Mouse (Mus musculus) neural tube, embryonic 13.5 days (tissue): Measurements from ENCODE around the gene Olfr521. TPM values are rescaled to one million over a fixed set of nuclear protein-coding genes. Genes with fewer than 3 reads are reported as not detected.
"Not testable (repeated sequence)": the region's sequence is repeated elsewhere in the genome, so short reads cannot be mapped to it uniquely, and the experiment has no call there.

ENCODE experiments used
- ATAC-seq: fragments of 200-750 bp; cut with Nextera tagmentation; 2 replicates; pipeline ENCODE4 v1.8.0; 2017; ENCODE audit warnings: low read depth, mild to moderate bottlenecking, moderate TSS enrichment, moderate library complexity
- H3K27ac ChIP-seq: fragments of 300-500 bp; sonication (generic); replicated peaks from 2 replicates; pipeline ENCODE4 v1.5.1; 2015; ENCODE audit warnings: moderate library complexity, mild to moderate bottlenecking, inconsistent platforms
- H3K27me3 ChIP-seq: fragments of 300-500 bp; sonication (generic); 2 replicates; pipeline ENCODE4 v1.6.1; 2015; ENCODE audit warnings: mild to moderate bottlenecking, inconsistent platforms
- H3K36me3 ChIP-seq: fragments of 300-500 bp; sonication (generic); 2 replicates; pipeline ENCODE4 v1.6.1; 2015; ENCODE audit warnings: mild to moderate bottlenecking, inconsistent platforms
- H3K4me1 ChIP-seq: fragments of 300-500 bp; sonication (generic); replicated peaks from 2 replicates; pipeline ENCODE4 v1.6.1; 2015; ENCODE audit warnings: inconsistent platforms
- H3K4me2 ChIP-seq: fragments of 300-500 bp; sonication (generic); 2 replicates; pipeline ENCODE4 v1.6.1; 2015; ENCODE audit warnings: inconsistent platforms, mild to moderate bottlenecking, moderate library complexity
- H3K4me3 ChIP-seq: fragments of 300-500 bp; sonication (generic); 2 replicates; pipeline ENCODE4 v1.5.1; 2015; ENCODE audit warnings: mild to moderate bottlenecking, inconsistent platforms
- H3K9ac ChIP-seq: fragments of 300-500 bp; sonication (generic); 2 replicates; pipeline ENCODE4 v1.6.1; 2015; ENCODE audit warnings: moderate library complexity, mild to moderate bottlenecking, inconsistent platforms
- H3K9me3 ChIP-seq: fragments of 300-500 bp; sonication (generic); 2 replicates; pipeline ENCODE4 v1.6.1; 2016; ENCODE audit warnings: inconsistent platforms
- WGBS: fragments of 180-500 bp; shearing (Covaris S2); methylation state at CpG from one replicate; pipeline ENCODE4 v1.1.7; 2015; 5-methylcytosine and 5-hydroxymethylcytosine counted together
- polyA plus RNA-seq: library from polyadenylated mRNA; unstranded; fragments of >200 nt; fragmentation: Nextera tagmentation; extraction: Ambion mirVana; gene quantifications from 2 replicates; pipeline ENCODE4 v1.2.1, GENCODE M21; 2015

The Olfr521 gene
- polyA plus RNA-seq: not detected in 2 replicates

DNA sequence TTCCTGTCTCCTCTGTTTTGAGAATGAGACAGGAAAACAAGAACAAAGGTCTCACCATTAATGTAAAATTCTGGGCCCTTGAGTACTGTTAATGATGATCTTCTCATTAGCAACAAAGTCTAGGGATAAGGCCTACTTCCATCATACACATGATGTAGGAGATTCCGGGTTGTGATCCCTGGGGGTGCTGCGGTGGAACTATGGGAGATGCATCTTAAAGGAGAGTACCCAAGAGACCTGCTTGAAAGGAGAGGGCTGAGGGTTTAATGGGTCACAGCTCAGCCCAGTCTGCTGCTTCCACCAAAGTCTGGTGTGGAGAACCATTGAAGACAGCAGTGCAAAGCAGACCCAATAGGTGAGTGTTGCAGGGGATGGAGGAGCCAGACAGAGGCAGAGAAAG lies at the start of gene Olfr521:
TSS of gene Olfr521 (plus strand) at position 301 of the 400 bp plus-strand sequence.
- Histone ChIP-seq H3K9ac (no peak within 1 kb of the TSS), H3K4me1 (no peaks in the 10 kb centered on the region), H3K9me3 (peaks cover 15% of the 10 kb centered on the region), H3K27me3 (no peaks in the 10 kb centered on the region), H3K27ac (no peak within 1 kb of the TSS), H3K4me3 (no peak within 1 kb of the TSS), H3K4me2 (no peak within 1 kb of the TSS), H3K36me3 (no peaks in the 10 kb centered on the region)
- ATAC-seq: no peak
- 95% methylated on average over 2 of the region's 2 CpGs for WGBS

DNA sequence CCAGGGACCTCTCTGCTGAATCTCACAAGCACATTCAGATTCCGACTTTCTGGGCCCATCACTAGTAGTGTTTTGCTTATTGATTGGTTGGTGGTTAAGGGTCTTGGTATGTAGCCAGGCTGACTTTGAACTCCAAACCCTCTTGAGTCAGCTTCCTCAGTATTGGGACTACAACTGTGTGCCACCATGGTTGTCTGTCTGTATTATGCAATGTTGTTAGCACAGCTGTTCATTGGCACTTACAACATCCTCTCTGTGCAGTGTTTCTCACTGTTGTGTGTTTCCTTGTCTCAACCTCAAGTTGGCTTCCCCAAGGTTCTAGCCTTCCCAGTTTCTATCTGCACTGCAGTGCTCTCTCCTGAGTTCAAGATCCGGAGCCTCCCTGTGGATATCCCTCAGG lies 46.8 kb upstream of the Olfr521 start:
- no peak overlapping the region for H3K27ac ChIP-seq
- H3K4me1 ChIP-seq: no peaks in the 10 kb centered on the region
- 83% methylated on average over 2 of the region's 2 CpGs for WGBS
- H3K4me2 ChIP-seq: no peak overlapping the region
- no peaks in the 10 kb centered on the region for H3K27me3 ChIP-seq
- H3K9me3 ChIP-seq: no peaks in the 10 kb centered on the region
- H3K36me3 ChIP-seq: no peaks in the 10 kb centered on the region
- no peak for ATAC-seq
- H3K9ac ChIP-seq: no peak overlapping the region
- no peak overlapping the region for H3K4me3 ChIP-seq

DNA sequence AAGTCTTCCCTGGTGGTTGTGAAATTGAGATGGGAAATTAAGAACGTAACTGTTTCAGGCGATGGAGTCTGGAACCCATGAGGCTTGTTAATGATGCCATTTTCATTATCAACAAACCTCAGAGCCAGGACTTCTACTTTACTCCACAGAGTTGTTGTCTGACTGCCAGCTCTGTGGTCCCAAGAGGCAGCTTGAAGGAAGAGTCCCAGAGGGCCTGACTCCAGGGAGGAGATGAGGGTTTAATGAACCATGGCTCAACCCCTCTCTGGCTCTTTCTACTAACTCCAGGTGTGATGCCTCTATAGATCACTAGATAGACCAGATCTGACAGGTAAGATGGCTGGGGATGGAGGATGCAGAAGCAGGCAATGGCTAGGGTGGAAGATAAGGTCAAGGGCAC lies 33.3 kb upstream of the Olfr521 start, which contains the start of gene Olfr520:
TSS of gene Olfr520 (plus strand) at position 301 of the 400 bp plus-strand sequence.
- no peaks in the 10 kb centered on the region for H3K27me3 ChIP-seq
- H3K9me3 ChIP-seq: peaks cover 9% of the 10 kb centered on the region
- no peaks in the 10 kb centered on the region for H3K4me1 ChIP-seq
- H3K9ac ChIP-seq: no peak within 1 kb of the TSS
- 84% methylated on average over 2 of the region's 2 CpGs for WGBS
- ATAC-seq: no peak
- no peaks in the 10 kb centered on the region for H3K36me3 ChIP-seq
- H3K4me3 ChIP-seq: no peak within 1 kb of the TSS
- H3K4me2 ChIP-seq: no peak within 1 kb of the TSS
- no peak within 1 kb of the TSS for H3K27ac ChIP-seq

DNA sequence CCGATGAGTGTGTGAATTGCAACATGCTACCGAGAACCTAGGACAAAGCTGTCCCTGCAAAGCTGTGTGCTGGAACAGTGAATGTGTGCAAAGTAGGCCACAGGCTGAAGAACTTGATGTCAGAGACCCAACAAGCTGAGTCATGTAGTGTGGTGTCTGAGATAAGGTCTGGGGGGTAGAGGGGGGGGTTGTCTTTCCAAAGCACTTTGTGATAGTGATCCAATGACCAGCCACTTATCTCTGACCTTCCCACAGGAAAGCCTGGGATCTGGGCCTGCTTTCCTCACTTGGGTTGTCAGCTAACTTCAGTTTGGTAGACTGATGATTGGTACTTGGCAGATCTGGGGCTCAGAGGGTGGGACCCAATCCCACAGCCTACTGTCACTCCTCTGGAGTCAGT lies 28.7 kb upstream of the Olfr521 start:
- H3K27me3 ChIP-seq: no peaks in the 10 kb centered on the region
- no peaks in the 10 kb centered on the region for H3K36me3 ChIP-seq
- no peak overlapping the region for H3K9ac ChIP-seq
- 89% methylated on average over 2 of the region's 2 CpGs for WGBS
- no peaks in the 10 kb centered on the region for H3K4me1 ChIP-seq
- H3K4me2 ChIP-seq: no peak overlapping the region
- no peak overlapping the region for H3K27ac ChIP-seq
- H3K4me3 ChIP-seq: no peak overlapping the region
- no peak for ATAC-seq
- H3K9me3 ChIP-seq: no peaks in the 10 kb centered on the region

DNA sequence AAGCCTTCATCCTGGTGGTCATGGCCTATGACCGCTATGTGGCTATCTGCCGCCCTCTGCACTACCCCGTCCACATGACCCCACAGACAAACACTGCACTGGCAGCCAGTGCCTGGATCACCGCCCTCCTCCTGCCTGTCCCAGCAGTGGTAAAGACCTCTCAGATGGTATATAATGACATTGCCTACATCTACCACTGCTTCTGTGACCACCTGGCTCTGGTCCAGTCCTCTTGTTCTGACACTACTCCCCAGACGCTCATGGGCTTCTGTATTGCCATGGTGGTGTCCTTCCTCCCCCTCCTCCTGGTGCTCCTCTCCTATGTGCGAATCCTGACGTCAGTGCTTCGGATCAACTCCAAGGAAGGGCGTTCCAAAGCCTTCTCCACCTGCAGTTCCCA lies 27.8 kb upstream of the Olfr521 start:
- H3K27me3 ChIP-seq, H3K4me1 ChIP-seq, H3K36me3 ChIP-seq, H3K9me3 ChIP-seq, H3K4me3 ChIP-seq, H3K9ac ChIP-seq, ATAC-seq, H3K4me2 ChIP-seq, H3K27ac ChIP-seq: not testable (repeated sequence)
- WGBS: 94% methylated on average over 9 of the region's 9 CpGs

DNA sequence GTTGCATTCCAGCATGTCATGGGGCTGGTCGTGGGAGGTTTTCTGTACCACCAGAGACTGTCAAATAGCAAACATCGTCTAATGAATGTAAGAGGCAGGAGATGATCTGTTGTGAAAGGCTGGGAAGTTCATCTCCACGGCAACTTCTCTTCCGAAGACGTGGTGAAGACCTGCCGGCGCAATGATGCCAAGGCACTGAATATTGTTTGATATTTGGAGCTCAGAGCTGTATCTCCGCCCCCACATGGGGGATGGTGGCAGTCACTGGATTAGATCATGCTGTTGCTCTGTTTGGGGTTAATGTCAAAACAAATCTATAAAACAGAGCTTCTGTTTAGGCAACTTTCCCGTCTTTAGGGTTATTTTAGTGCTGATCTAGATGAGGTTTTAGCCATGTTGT lies 24.0 kb upstream of the Olfr521 start:
- no peaks in the 10 kb centered on the region for H3K9me3 ChIP-seq
- 64% methylated on average over 9 of the region's 9 CpGs for WGBS
- H3K36me3 ChIP-seq: no peaks in the 10 kb centered on the region
- no peaks in the 10 kb centered on the region for H3K27me3 ChIP-seq
- no peak overlapping the region for H3K27ac ChIP-seq
- no peaks in the 10 kb centered on the region for H3K4me1 ChIP-seq
- no peak overlapping the region for H3K4me3 ChIP-seq
- no peak overlapping the region for H3K4me2 ChIP-seq
- no peak overlapping the region for H3K9ac ChIP-seq
- ATAC-seq: no peak

DNA sequence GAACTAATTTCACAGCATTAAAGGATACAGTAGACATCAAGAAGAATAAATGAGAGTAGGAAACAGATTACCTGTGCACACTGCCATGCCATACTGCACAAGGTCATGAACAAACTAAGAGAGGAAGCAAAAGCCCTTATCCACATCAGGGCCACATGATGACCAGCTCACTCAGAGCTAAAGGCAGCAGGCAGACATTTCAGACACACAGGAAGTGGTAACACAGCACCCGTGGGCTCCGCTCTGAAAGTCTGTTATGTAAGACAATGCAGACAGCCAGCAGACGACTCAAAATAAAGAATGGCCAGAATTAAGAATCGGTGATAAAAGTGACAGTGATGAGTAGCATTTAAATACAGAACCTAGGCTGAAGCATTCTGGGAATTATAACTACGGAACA lies 18.1 kb downstream of the Olfr521 start:
- 78% methylated on average over 5 of the region's 5 CpGs for whole genome bisulfite sequencing
- no peak for ATAC-seq
- H3K27me3 ChIP-seq: no peaks in the 10 kb centered on the region
- H3K36me3 ChIP-seq: no peaks in the 10 kb centered on the region
- no peak overlapping the region for H3K4me3 ChIP-seq
- no peak overlapping the region for H3K4me2 ChIP-seq
- H3K4me1 ChIP-seq: no peaks in the 10 kb centered on the region
- no peak overlapping the region for H3K27ac ChIP-seq
- no peak overlapping the region for H3K9ac ChIP-seq
- no peaks in the 10 kb centered on the region for H3K9me3 ChIP-seq

DNA sequence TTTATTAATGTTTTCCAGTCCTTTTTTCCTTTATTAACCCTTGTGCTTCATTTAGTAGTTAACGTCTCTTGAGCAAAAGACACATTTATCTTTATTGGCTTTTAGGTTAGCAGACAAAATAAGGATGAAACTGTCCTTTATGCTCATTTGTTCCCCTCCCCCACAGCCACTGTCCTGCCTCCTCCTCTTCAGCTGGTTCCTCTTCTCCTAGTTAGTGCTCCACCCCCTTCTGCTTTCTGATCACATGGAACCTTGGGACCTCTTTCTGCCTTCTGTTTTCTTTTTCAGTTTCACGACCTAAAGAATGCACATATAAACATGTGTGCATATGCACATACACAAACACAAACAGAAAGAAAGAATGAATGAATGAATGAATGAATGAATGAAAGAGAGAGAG lies 18.6 kb downstream of the Olfr521 start:
- WGBS: 76% methylated on average over 2 of the region's 2 CpGs
- Histone ChIP-seq H3K9me3 (no peaks in the 10 kb centered on the region), H3K27me3 (no peaks in the 10 kb centered on the region), H3K36me3 (no peaks in the 10 kb centered on the region), H3K9ac (no peak overlapping the region), H3K27ac (no peak overlapping the region), H3K4me2 (no peak overlapping the region), H3K4me3 (no peak overlapping the region), H3K4me1 (no peaks in the 10 kb centered on the region)
- no peak for ATAC-seq

DNA sequence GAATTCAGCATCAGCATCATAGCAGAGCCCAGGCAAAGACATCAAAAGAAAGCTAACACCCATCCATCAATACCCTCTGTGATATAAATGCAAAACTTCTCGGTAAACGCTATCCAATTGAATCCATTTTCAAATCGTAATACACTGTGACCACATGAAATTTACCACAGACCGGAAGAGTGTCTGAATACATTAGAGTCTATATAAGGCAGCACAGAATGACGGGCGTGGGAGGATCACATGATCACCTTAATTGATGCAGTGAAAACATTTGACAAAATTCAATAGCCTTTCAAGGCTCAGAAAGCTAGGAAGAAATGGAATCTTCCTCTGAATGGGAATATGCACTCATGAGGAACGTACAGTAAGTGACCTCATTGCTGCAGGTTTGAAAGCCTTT lies 20.1 kb downstream of the Olfr521 start:
- Histone ChIP-seq H3K9ac (no peak overlapping the region), H3K9me3 (no peaks in the 10 kb centered on the region), H3K4me1 (peaks cover 10% of the 10 kb centered on the region), H3K4me3 (no peak overlapping the region), H3K27me3 (no peaks in the 10 kb centered on the region), H3K36me3 (no peaks in the 10 kb centered on the region), H3K27ac (no peak overlapping the region), H3K4me2 (no peak overlapping the region)
- 77% methylated on average over 7 of the region's 7 CpGs for WGBS
- ATAC-seq: no peak

DNA sequence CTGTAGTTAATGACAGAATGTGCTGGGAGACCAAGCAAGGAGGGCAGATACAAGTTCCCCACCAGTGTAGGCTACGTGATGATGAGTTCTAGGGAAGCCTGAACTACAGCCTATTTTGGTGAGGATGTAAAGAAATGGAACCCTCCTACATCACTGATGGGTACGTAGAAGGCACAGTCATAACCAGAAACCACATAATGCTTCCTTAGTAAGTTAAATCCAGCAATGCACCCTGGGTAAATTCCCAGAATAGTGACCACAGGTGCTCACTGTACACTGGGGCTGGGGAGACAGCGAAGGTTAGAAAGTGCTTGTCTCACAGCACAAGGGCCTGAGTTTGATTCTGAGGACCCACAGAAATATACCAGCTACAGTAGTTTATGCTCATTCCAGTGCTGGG lies 22.2 kb downstream of the Olfr521 start:
- Histone ChIP-seq H3K27me3 (no peaks in the 10 kb centered on the region), H3K27ac (no peak overlapping the region), H3K4me1 (peaks cover 17% of the 10 kb centered on the region), H3K4me3 (no peak overlapping the region), H3K36me3 (no peaks in the 10 kb centered on the region), H3K4me2 (no peak overlapping the region), H3K9me3 (no peaks in the 10 kb centered on the region), H3K9ac (no peak overlapping the region)
- ATAC-seq: no peak
- 83% methylated on average over 3 of the region's 3 CpGs for WGBS

DNA sequence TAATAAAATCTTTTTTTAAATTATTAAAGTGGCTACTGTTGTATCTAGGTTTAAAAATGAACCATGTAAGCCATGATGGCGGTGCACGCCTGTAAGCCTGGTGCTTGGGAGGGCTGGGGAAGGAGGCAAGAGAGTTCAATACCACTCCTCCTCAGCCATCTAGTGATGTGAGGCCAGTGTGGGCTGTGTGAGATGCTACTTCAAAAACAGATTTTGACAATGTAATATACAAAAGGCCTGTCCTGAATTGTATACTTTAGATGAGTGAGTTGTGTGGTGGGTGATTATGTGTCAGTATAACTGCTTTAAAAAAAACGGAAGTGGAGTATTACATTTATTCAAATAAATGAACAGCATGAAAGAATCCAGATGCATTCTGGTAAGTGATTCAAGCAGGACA lies 23.5 kb downstream of the Olfr521 start:
- Histone ChIP-seq H3K27me3 (no peaks in the 10 kb centered on the region), H3K4me1 (peaks cover 25% of the 10 kb centered on the region), H3K9ac (no peak overlapping the region), H3K27ac (0 out of 2 replicates have a peak overlapping the region, but pooled peaks have one; percentile 4), H3K36me3 (no peaks in the 10 kb centered on the region), H3K9me3 (no peaks in the 10 kb centered on the region), H3K4me2 (no peak overlapping the region), H3K4me3 (no peak overlapping the region)
- ATAC-seq: no peak
- WGBS: 83% methylated on average over 3 of the region's 3 CpGs

DNA sequence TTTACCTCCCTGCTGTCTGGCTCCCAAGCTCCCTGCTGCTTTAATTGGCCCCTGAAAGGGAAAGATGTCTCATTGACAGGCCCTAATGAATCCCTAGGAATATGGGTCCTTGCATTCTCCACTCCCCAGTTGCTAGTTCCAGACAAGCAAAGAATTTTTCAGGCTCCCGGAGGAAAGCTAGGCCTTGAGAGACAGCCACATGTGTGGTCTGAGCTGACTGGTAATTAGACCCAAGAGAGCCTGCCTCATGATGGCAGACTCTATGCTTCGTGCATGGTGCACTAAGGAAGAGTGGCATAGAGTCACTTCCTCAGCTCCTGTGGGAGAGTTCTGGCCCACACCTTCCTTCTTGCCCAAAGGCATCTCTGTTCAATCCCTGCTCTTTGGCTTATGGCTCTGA lies 24.6 kb downstream of the Olfr521 start:
- no peak overlapping the region; the same call in 1 of the 2 replicates for H3K27ac ChIP-seq

DNA sequence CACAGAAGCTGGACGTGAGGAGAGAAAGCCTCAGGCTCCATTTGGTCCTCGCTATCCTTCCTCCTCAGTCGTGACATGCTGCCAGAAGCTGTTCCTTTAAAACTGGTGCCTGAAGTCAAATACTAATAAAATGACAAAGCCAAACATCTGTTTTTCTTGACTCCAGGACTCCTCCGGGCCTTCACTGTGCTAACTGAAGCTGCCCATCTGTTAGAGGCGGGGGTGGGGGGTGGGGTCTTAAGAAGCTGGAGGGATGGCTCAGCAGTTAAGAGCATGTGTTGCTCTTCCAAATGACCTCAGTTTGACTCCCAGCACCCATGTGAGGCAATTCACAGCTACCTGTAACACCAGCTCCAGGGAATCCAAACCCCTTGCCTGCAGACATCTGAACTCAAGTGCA lies 25.3 kb downstream of the Olfr521 start:
- no peak for ATAC-seq
- Histone ChIP-seq H3K27me3 (no peaks in the 10 kb centered on the region), H3K4me2 (no peak overlapping the region), H3K9me3 (no peaks in the 10 kb centered on the region), H3K9ac (no peak overlapping the region), H3K4me1 (peaks cover 25% of the 10 kb centered on the region), H3K27ac (no peak overlapping the region; the same call in 1 of the 2 replicates), H3K36me3 (no peaks in the 10 kb centered on the region), H3K4me3 (no peak overlapping the region)
- WGBS: 30% methylated on average over 5 of the region's 5 CpGs

More for the DNA sequence above, 24.6 kb downstream of the Olfr521 start:
- H3K9me3 ChIP-seq: no peaks in the 10 kb centered on the region
- peaks cover 25% of the 10 kb centered on the region for H3K4me1 ChIP-seq
- no peak for ATAC-seq
- H3K9ac ChIP-seq: no peak overlapping the region
- H3K4me3 ChIP-seq: no peak overlapping the region
- no peaks in the 10 kb centered on the region for H3K36me3 ChIP-seq
- H3K27me3 ChIP-seq: no peaks in the 10 kb centered on the region
- 28% methylated on average over 2 of the region's 2 CpGs for WGBS
- H3K4me2 ChIP-seq: no peak overlapping the region
